Mouse (Mus musculus) spleen, postnatal 14 days (tissue): Measurements from ENCODE around the gene Tmcc3.

ENCODE experiments used
- DNase-seq, 2 experiments: peaks; one replicate each; pipeline ENCODE4 v3.0.0; 2021 to 2022; ENCODE audit warnings: low spot score in 2 of 2

Gene Tmcc3

GRCm38 (mm10) chr10:94415950-94416844 lies 104.4 kb downstream of the Tmcc3 start:
- no peak for DNase-seq

- no peak for DNase-seq
These were observed 105.9 kb downstream of the Tmcc3 start for GRCm38 (mm10) chr10:94417643-94418042.

- DNase-seq: peak; percentile 29 to 49
These were observed 114.5 kb downstream of the Tmcc3 start for GRCm38 (mm10) chr10:94426000-94426920.

- no peak for DNase-seq
These were observed 115.1 kb downstream of the Tmcc3 start for GRCm38 (mm10) chr10:94426921-94427270.

GRCm38 (mm10) chr10:94428186-94428942 lies 116.6 kb downstream of the Tmcc3 start:
- DNase-seq: no peak

- DNase-seq: no peak
These were observed 118.8 kb downstream of the Tmcc3 start for GRCm38 (mm10) chr10:94430566-94430965.

- no peak for DNase-seq
These were observed 121.2 kb downstream of the Tmcc3 start for GRCm38 (mm10) chr10:94432933-94433332.

GRCm38 (mm10) chr10:94433901-94434300 lies 122.2 kb downstream of the Tmcc3 start:
- no peak for DNase-seq

- no peak for DNase-seq
These were observed 131.0 kb downstream of the Tmcc3 start for GRCm38 (mm10) chr10:94442725-94443124.

- no peak for DNase-seq
These were observed 131.7 kb downstream of the Tmcc3 start for GRCm38 (mm10) chr10:94443453-94443852.

- DNase-seq: no peak
These were observed 133.4 kb downstream of the Tmcc3 start for GRCm38 (mm10) chr10:94445192-94445591.

GRCm38 (mm10) chr10:94446379-94447008 lies 134.7 kb downstream of the Tmcc3 start:
- no peak for DNase-seq

GRCm38 (mm10) chr10:94449676-94450075 lies 137.9 kb downstream of the Tmcc3 start:
- DNase-seq: no peak

- no peak for DNase-seq
These were observed 139.0 kb downstream of the Tmcc3 start for GRCm38 (mm10) chr10:94450781-94451180.

- no peak for DNase-seq
These were observed 145.7 kb downstream of the Tmcc3 start for GRCm38 (mm10) chr10:94457454-94457853.

GRCm38 (mm10) chr10:94458690-94459089 lies 146.9 kb downstream of the Tmcc3 start:
- DNase-seq: no peak

- peak in 1 of 2 experiments; percentile 10 for DNase-seq
These were observed 149.6 kb downstream of the Tmcc3 start for GRCm38 (mm10) chr10:94461378-94461777.

GRCm38 (mm10) chr10:94461871-94462270 lies 150.1 kb downstream of the Tmcc3 start:
- no peak for DNase-seq

GRCm38 (mm10) chr10:94462386-94463064 lies 150.8 kb downstream of the Tmcc3 start:
- peak in 1 of 2 experiments; percentile 3 for DNase-seq

- no peak for DNase-seq
These were observed 151.7 kb downstream of the Tmcc3 start for GRCm38 (mm10) chr10:94463410-94463809.

- no peak for DNase-seq
These were observed 153.9 kb downstream of the Tmcc3 start for GRCm38 (mm10) chr10:94465646-94466045.
